Mouse (Mus musculus) spleen, adult 2 months (tissue): ENCODE data around the gene Mov10l1. TPM values are rescaled to one million over a fixed set of nuclear protein-coding genes. Genes with fewer than 3 reads are reported as not detected.

Experiments used
- DNase-seq, 2 experiments: peaks; one replicate each; pipeline versions ENCODE4 v3.0.0 to v3.0.0-alpha.2; 2012 to 2021; ENCODE audit warnings: low spot score in 2 of 2, low read depth in 1 of 2
- H3K27ac ChIP-seq: fragments of 200-500 bp; 2 replicates; pipeline ENCODE4 v1.5.1; 2012; ENCODE audit warnings: low read length, inconsistent platforms; ENCODE audit not compliant: insufficient read depth
- H3K27me3 ChIP-seq: fragments of 200-500 bp; 2 replicates; pipeline ENCODE4 v1.6.1; 2012; ENCODE audit warnings: mild to moderate bottlenecking, moderate library complexity, low read length, inconsistent platforms; ENCODE audit not compliant: control insufficient read depth, insufficient read depth
- H3K36me3 ChIP-seq: fragments of 200-500 bp; 2 replicates; pipeline ENCODE4 v1.6.1; 2012; ENCODE audit warnings: mild to moderate bottlenecking, low read length, inconsistent platforms; ENCODE audit not compliant: control insufficient read depth, insufficient read depth
- H3K4me1 ChIP-seq: fragments of 200-500 bp; 2 replicates; pipeline ENCODE4 v1.6.1; 2011; ENCODE audit warnings: inconsistent platforms; ENCODE audit not compliant: control insufficient read depth, insufficient read depth, insufficient read length
- H3K4me3 ChIP-seq: fragments of 200-500 bp; 2 replicates; pipeline ENCODE4 v1.5.1; 2011; ENCODE audit warnings: mild to moderate bottlenecking, inconsistent platforms; ENCODE audit not compliant: insufficient read depth, insufficient read length; ENCODE audit errors: extremely low read depth
- CTCF ChIP-seq: fragments of 200-500 bp; IDR thresholded peaks from 2 replicates; pipeline ENCODE4 v1.5.1; 2011; ENCODE audit warnings: mild to moderate bottlenecking, inconsistent platforms; ENCODE audit not compliant: insufficient read depth, insufficient read length, insufficient replicate concordance; ENCODE audit errors: extremely low read depth
- POLR2A ChIP-seq: fragments of 200-500 bp; IDR thresholded peaks from 2 replicates; pipeline ENCODE4 v1.6.1; 2011; ENCODE audit warnings: low read depth, low read length, inconsistent platforms
- WGBS: fragments of 180-500 bp; shearing (Covaris S2); methylation state at CpG from one replicate; pipeline ENCODE4 v1.1.7; 2018; 5-methylcytosine and 5-hydroxymethylcytosine counted together
- polyA plus RNA-seq: library from polyadenylated mRNA; depleted of rRNA; stranded (reverse); fragments of >200 nt; gene quantifications from 2 replicates; pipeline ENCODE4 v1.2.3, GENCODE M21; 2012; rRNA removed

Mov10l1 gene
- polyA plus RNA-seq, 1 experiment: not detected

GRCm38 (mm10) chr15:89098616-89099015 lies 115.9 kb downstream of the Mov10l1 start:
- Histone ChIP-seq H3K27ac (no peak overlapping the region), H3K4me1 (no peaks in the 10 kb centered on the region), H3K36me3 (peaks cover 53% of the 10 kb centered on the region), H3K4me3 (no peak overlapping the region), H3K27me3 (no peaks in the 10 kb centered on the region)
- DNase-seq: no peak
- TF ChIP-seq CTCF (no peak), POLR2A (no peak)
- WGBS: 95% methylated on average over 7 of the region's 7 CpGs

- no peak for TF ChIP-seq POLR2A
- no peak for TF ChIP-seq CTCF
- Histone ChIP-seq H3K36me3 (peaks cover 47% of the 10 kb centered on the region), H3K27me3 (no peaks in the 10 kb centered on the region), H3K4me1 (no peaks in the 10 kb centered on the region), H3K4me3 (no peak overlapping the region), H3K27ac (no peak overlapping the region)
- 94% methylated on average over 12 of the region's 12 CpGs for WGBS
- DNase-seq: no peak
These were observed 118.1 kb downstream of the Mov10l1 start for GRCm38 (mm10) chr15:89100823-89101222.

- no peaks in the 10 kb centered on the region for H3K4me1 ChIP-seq
- no peak overlapping the region for H3K4me3 ChIP-seq
- H3K27ac ChIP-seq: no peak overlapping the region
- WGBS: 88% methylated on average over 5 of the region's 5 CpGs
- DNase-seq: no peak
- TF ChIP-seq CTCF (no peak), POLR2A (no peak)
- H3K36me3 ChIP-seq: peaks cover 42% of the 10 kb centered on the region
- H3K27me3 ChIP-seq: no peaks in the 10 kb centered on the region
These were observed 119.9 kb downstream of the Mov10l1 start for GRCm38 (mm10) chr15:89102646-89103045.

GRCm38 (mm10) chr15:89103921-89104320 lies 121.2 kb downstream of the Mov10l1 start:
- WGBS: 88% methylated on average over 10 of the region's 10 CpGs
- H3K27ac ChIP-seq: no peak overlapping the region
- H3K4me3 ChIP-seq: no peak overlapping the region
- TF ChIP-seq CTCF (no peak), POLR2A (no peak)
- DNase-seq: no peak
- no peaks in the 10 kb centered on the region for H3K4me1 ChIP-seq
- no peaks in the 10 kb centered on the region for H3K27me3 ChIP-seq
- H3K36me3 ChIP-seq: peaks cover 41% of the 10 kb centered on the region

GRCm38 (mm10) chr15:89104425-89104824 lies 121.7 kb downstream of the Mov10l1 start:
- no peaks in the 10 kb centered on the region for H3K27me3 ChIP-seq
- no peak overlapping the region for H3K4me3 ChIP-seq
- H3K4me1 ChIP-seq: no peaks in the 10 kb centered on the region
- 97% methylated on average over 8 of the region's 8 CpGs for WGBS
- H3K36me3 ChIP-seq: peaks cover 38% of the 10 kb centered on the region
- H3K27ac ChIP-seq: no peak overlapping the region
- TF ChIP-seq POLR2A (no peak), CTCF (no peak)
- no peak for DNase-seq

Other genes starting within 250 kb of the Mov10l1 start
- 12.6 and 13.2 TPM in 2 replicates for gene Brd1, start 248.7 kb upstream of the Mov10l1 start, polyA plus RNA-seq
- gene Zbed4, start 231.2 kb upstream of the Mov10l1 start, polyA plus RNA-seq: 5.0 and 5.8 TPM in 2 replicates
- 16.6 and 18.6 TPM in 2 replicates for gene Alg12, start 163.6 kb upstream of the Mov10l1 start, polyA plus RNA-seq
- 35.7 and 38.9 TPM in 2 replicates for gene Creld2, start 163.3 kb upstream of the Mov10l1 start, polyA plus RNA-seq
- 16.2 and 20.8 TPM in 2 replicates for gene Pim3, start 120.7 kb upstream of the Mov10l1 start, polyA plus RNA-seq
- gene Ttll8, start 28.5 kb upstream of the Mov10l1 start, polyA plus RNA-seq: not detected in 2 replicates
- gene Mlc1, start 3.9 kb upstream of the Mov10l1 start, polyA plus RNA-seq: 1.1 TPM in 2 replicates
- not detected in 2 replicates for gene Panx2, start 76.8 kb downstream of the Mov10l1 start, polyA plus RNA-seq
- gene Trabd, start 92.2 kb downstream of the Mov10l1 start, polyA plus RNA-seq: 59.5 and 69.9 TPM in 2 replicates
- 27.7 and 41.4 TPM in 2 replicates for gene Selenoo, start 106.2 kb downstream of the Mov10l1 start, polyA plus RNA-seq
- gene Tubgcp6, start 140.2 kb downstream of the Mov10l1 start, polyA plus RNA-seq: 38.4 and 45.1 TPM in 2 replicates
- 76.2 and 86.8 TPM in 2 replicates for gene Hdac10, start 145.8 kb downstream of the Mov10l1 start, polyA plus RNA-seq
- 3.7 and 3.9 TPM in 2 replicates for gene Mapk12, start 157.8 kb downstream of the Mov10l1 start, polyA plus RNA-seq
- 29.0 and 35.1 TPM in 2 replicates for gene Mapk11, start 166.7 kb downstream of the Mov10l1 start, polyA plus RNA-seq
- 89.4 and 96.8 TPM in 2 replicates for gene Plxnb2, start 197.9 kb downstream of the Mov10l1 start, polyA plus RNA-seq
- 25.2 and 30.8 TPM in 2 replicates for gene Dennd6b, start 213.6 kb downstream of the Mov10l1 start, polyA plus RNA-seq
- gene Ppp6r2, start 228.6 kb downstream of the Mov10l1 start, polyA plus RNA-seq: 120 and 255 TPM in 2 replicates